Mouse (Mus musculus) hematopoietic stem cell, adult 5-6 weeks (primary cell): Measurements from ENCODE around the gene Naa80. TPM values are rescaled to one million over a fixed set of nuclear protein-coding genes. Genes with fewer than 3 reads are reported as not detected.

Experiments
- ATAC-seq, 2 experiments: fragments of 125-278 bp in 1 of 2; replicated peaks in 1 of 2; 2 replicates each; pipeline ENCODE4 v1.8.0; 2016 to 2017; ENCODE audit warnings: inconsistent platforms in 2 of 2, mild to moderate bottlenecking in 2 of 2, moderate number of reproducible peaks in 2 of 2, low read depth in 1 of 2, moderate TSS enrichment in 1 of 2; ENCODE audit not compliant: low FRiP score in 2 of 2, poor library complexity in 2 of 2, severe bottlenecking in 2 of 2, insufficient read depth in 1 of 2, low TSS enrichment in 1 of 2
- total RNA-seq: library from RNA; stranded (forward); fragments of 172-1452, 232-1000 nt; gene quantifications from 2 replicates; pipeline ENCODE4 v1.2.3, GENCODE M21; 2017

Gene Naa80
- total RNA-seq, 1 experiment from 2014 or later, result 12.2 TPM

GRCm38 (mm10) chr9:107624539-107624938 is 45.9 kb downstream of the Naa80 start:
- ATAC-seq, result peak; percentile 44 to 54; a peak in 3 of 4 replicates

GRCm38 (mm10) chr9:107624951-107625350 is 46.3 kb downstream of the Naa80 start:
- ATAC-seq, result no peak

GRCm38 (mm10) chr9:107625351-107626128 is 46.9 kb downstream of the Naa80 start:
- no peak for ATAC-seq

- ATAC-seq, result peak in 1 of 2 experiments; percentile 21; a peak in 1 of 4 replicates
Measured at GRCm38 (mm10) chr9:107626158-107626843, 47.6 kb downstream of the Naa80 start.

- ATAC-seq, result peak; percentile 27 to 46; a peak in 2 of 4 replicates
Measured at GRCm38 (mm10) chr9:107626844-107627277, 48.2 kb downstream of the Naa80 start.

- no peak for ATAC-seq
Measured at GRCm38 (mm10) chr9:107627387-107628255, 48.9 kb downstream of the Naa80 start.

- peak; percentile 67 to 71 for ATAC-seq
Measured at GRCm38 (mm10) chr9:107628721-107629410, 50.2 kb downstream of the Naa80 start.

- ATAC-seq, result no peak
Measured at GRCm38 (mm10) chr9:107629411-107629730, 50.7 kb downstream of the Naa80 start.

GRCm38 (mm10) chr9:107629901-107630425 is 51.3 kb downstream of the Naa80 start:
- no peak for ATAC-seq

GRCm38 (mm10) chr9:107630576-107630975 is 51.9 kb downstream of the Naa80 start:
- no peak for ATAC-seq

GRCm38 (mm10) chr9:107631311-107631826 is 52.7 kb downstream of the Naa80 start:
- no peak for ATAC-seq

- no peak for ATAC-seq
Measured at GRCm38 (mm10) chr9:107631861-107632260, 53.2 kb downstream of the Naa80 start.

- ATAC-seq, result no peak
Measured at GRCm38 (mm10) chr9:107632478-107632877, 53.8 kb downstream of the Naa80 start.

- ATAC-seq, result peak; percentile 63 to 69
Measured at GRCm38 (mm10) chr9:107633091-107633660, 54.5 kb downstream of the Naa80 start.
